8 mouse cellular contexts compared by ENCODE assay signal in genomic region chr11:88512580-88512979, GRCm38 (mm10).
A peak's percentile ranks its signal among the peaks of the same experiment; 100 is the strongest.
DNase-seq lines count a peak whose midpoint lies in the region; ATAC-seq and TF ChIP-seq lines count a peak whose summit lies in the region.

No protein-coding gene starts in this region.

- H3K36me3 ChIP-seq in heart, adult 2 months (ENCODE audit: control insufficient read depth, insufficient read depth, low read length) = no peaks in the 10 kb centered on the region; the same call in 1 of the 2 replicates
- H3K36me3 ChIP-seq in heart, embryonic 11.5 days (ENCODE audit: control insufficient read depth, insufficient read depth, low read length) = no peaks in the 10 kb centered on the region
- peaks cover 91% of the 10 kb centered on the region for H3K36me3 ChIP-seq in G1E (replicated peaks)
- no peaks in the 10 kb centered on the region for H3K36me3 ChIP-seq in splenic B cell, adult 2 months (ENCODE audit: control insufficient read depth, insufficient read depth, low read length, poor library complexity, severe bottlenecking)

- H3K4me2 ChIP-seq in heart, embryonic 11.5 days = no peak overlapping the region

- H3K27me3 ChIP-seq in heart, adult 2 months (ENCODE audit: control insufficient read depth, insufficient read depth, low read length) = no peaks in the 10 kb centered on the region
- no peaks in the 10 kb centered on the region for H3K27me3 ChIP-seq in heart, embryonic 11.5 days (ENCODE audit: control insufficient read depth, insufficient read depth, low read length)
- H3K27me3 ChIP-seq in G1E (ENCODE audit: insufficient read depth, low read length) = no peaks in the 10 kb centered on the region
- no peaks in the 10 kb centered on the region for H3K27me3 ChIP-seq in splenic B cell, adult 2 months (ENCODE audit: control insufficient read depth, insufficient read depth, low read length, poor library complexity, severe bottlenecking)

- ATAC-seq in heart, embryonic 11.5 days (replicated peaks; ENCODE audit: insufficient number of reproducible peaks, low FRiP score, low TSS enrichment) = no peak; the same call in 1 of the 2 replicates
- ATAC-seq in G1E (ENCODE audit: extremely low read depth, insufficient number of reproducible peaks, low FRiP score, poor library complexity, severe bottlenecking) = peak; percentile 34; the same call in 1 of the 2 replicates
- ATAC-seq in common myeloid progenitor, adult 5-6 weeks (replicated peaks; ENCODE audit: low read depth, poor library complexity, severe bottlenecking) = peak; percentile 70; the same call in 1 of the 2 replicates
- peak; percentile 69 for ATAC-seq in granulocyte monocyte progenitor cell, adult 5-6 weeks (replicated peaks; ENCODE audit: poor library complexity, severe bottlenecking)

- no peak for TF ChIP-seq EP300 in heart, adult 2 months (IDR thresholded peaks at IDR 0.05; ENCODE audit: insufficient read depth, low read depth, low read length)

- TF ChIP-seq POLR2A in heart, adult 2 months (IDR thresholded peaks at IDR 0.05; ENCODE audit: insufficient read depth, low read depth, low read length) = no peak

- no peak overlapping the region for H3K9ac ChIP-seq in heart, adult 2 months (ENCODE audit: low read depth, low read length)
- no peak overlapping the region for H3K9ac ChIP-seq in heart, embryonic 11.5 days (ENCODE audit: low read depth, low read length)

- no peak overlapping the region for H3K4me3 ChIP-seq in heart, adult 2 months
- no peak overlapping the region for H3K4me3 ChIP-seq in heart, embryonic 11.5 days (ENCODE audit: low read depth, low read length)
- no peak overlapping the region for H3K4me3 ChIP-seq in G1E (ENCODE audit: low read depth, low read length)

- H3K27ac ChIP-seq in heart, adult 2 months = peak overlapping the region; percentile 2; the same call in 1 of the 2 replicates
- no peak overlapping the region for H3K27ac ChIP-seq in heart, embryonic 11.5 days (ENCODE audit: low read depth, low read length)

- DNase-seq in heart, adult 2 months = peak in 1 of 2 experiments; percentile 68
- peak; percentile 57 for DNase-seq in G1E (ENCODE audit: low spot score)
- DNase-seq in kidney, adult 8-10 months = peak; percentile 80
- peak; percentile 74 for DNase-seq in lung, postnatal 25 days (ENCODE audit: low spot score)
- DNase-seq in splenic B cell, adult 2 months (ENCODE audit: low read depth, low spot score) = peak; percentile 74

- no peaks in the 10 kb centered on the region for H3K9me3 ChIP-seq in heart, embryonic 11.5 days (replicated peaks; ENCODE audit: control insufficient read depth, low read length)
- no peaks in the 10 kb centered on the region for H3K9me3 ChIP-seq in G1E (replicated peaks)

- H3K4me1 ChIP-seq in heart, adult 2 months (ENCODE audit: control insufficient read depth, insufficient read depth, low read length) = peaks cover 24% of the 10 kb centered on the region
- peaks cover 32% of the 10 kb centered on the region for H3K4me1 ChIP-seq in heart, embryonic 11.5 days (ENCODE audit: control insufficient read depth, insufficient read depth, low read length)
- peaks cover 20% of the 10 kb centered on the region for H3K4me1 ChIP-seq in G1E (ENCODE audit: insufficient read depth, low read depth, low read length)

- TF ChIP-seq CTCF in heart, adult 2 months (IDR thresholded peaks at IDR 0.05) = peak; percentile 81
- 0 out of 2 replicates have a peak, but pooled peaks have one; percentile 15 for TF ChIP-seq CTCF in G1E (IDR thresholded peaks at IDR 0.05; ENCODE audit: low read depth, low read length)

- intact Hi-C loops in heart, adult 2 months (cut with DNase I) = loop anchor here (5.0 kb wide), 1 partner anchor 215 kb away; no protein-coding TSS in a partner anchor

- 31% methylated on average over 4 of the region's 4 CpGs for WGBS in heart, adult 2 months
- 31% methylated on average over 4 of the region's 4 CpGs for WGBS in heart, embryonic 11.5 days (ENCODE audit: insufficient replicate concordance)

- no peaks in the 10 kb centered on the region; the same call in 1 of the 2 replicates for H3K79me2 ChIP-seq in heart, adult 2 months (replicated peaks; ENCODE audit: control insufficient read depth, insufficient read depth, low read length)
